Mouse (Mus musculus): ENCODE results near the gene Cdca3. TPM values are rescaled to one million over a fixed set of nuclear protein-coding genes. Genes with fewer than 3 reads are reported as not detected.

The Cdca3 gene
- polyA plus RNA-seq, 1 experiment from 2014 or later = 107 TPM

DNA sequence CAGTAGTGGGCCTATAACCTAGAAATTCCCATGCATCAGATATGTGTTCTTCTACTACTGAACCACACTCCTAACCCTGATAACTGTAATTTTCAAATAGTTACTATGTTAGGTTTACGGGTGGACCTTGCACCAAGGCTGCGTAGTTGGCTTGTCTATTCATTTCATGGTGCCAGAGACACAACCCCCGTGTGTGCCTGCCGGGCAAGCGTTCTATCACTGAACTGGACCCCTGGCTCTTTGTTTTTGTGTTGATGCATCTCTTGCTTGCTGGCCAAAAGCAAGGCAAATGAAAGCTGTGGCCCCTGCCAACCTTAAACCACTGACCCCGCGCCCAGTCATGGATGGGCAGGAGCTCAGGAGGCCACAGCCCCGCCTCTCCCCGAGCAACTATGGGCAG, 52.5 kb downstream of the Cdca3 start:
- DNase-seq (ENCODE audit: low spot score) = no peak
- no peaks in the 10 kb centered on the region; the same call in 1 of the 2 replicates for H3K4me1 ChIP-seq (ENCODE audit: control insufficient read depth, insufficient read depth, low read length)
- no peak overlapping the region for H3K4me2 ChIP-seq (ENCODE audit: low read depth, low read length)
- no peaks in the 10 kb centered on the region for H3K36me3 ChIP-seq (ENCODE audit: control insufficient read depth, insufficient read depth, low read length)
- no peak overlapping the region for H3K4me3 ChIP-seq (ENCODE audit: low read depth, low read length)
- H3K27me3 ChIP-seq (replicated peaks; ENCODE audit: control insufficient read depth, insufficient read depth, low read length) = no peaks in the 10 kb centered on the region
- no peak for ATAC-seq (ENCODE audit: low read depth)
- no peak overlapping the region for H3K27ac ChIP-seq (replicated peaks; ENCODE audit: low read depth, low read length)
- 88% methylated on average over 9 of the region's 9 CpGs for WGBS
- H3K9ac ChIP-seq (ENCODE audit: low read depth, low read length) = no peak overlapping the region
- no peaks in the 10 kb centered on the region for H3K9me3 ChIP-seq (ENCODE audit: control insufficient read depth, low read length)

Other genes starting within 250 kb of the Cdca3 start
- gene C1s2, start 193.5 kb upstream of the Cdca3 start, polyA plus RNA-seq (2014; fragmentation: Nextera tagmentation; extraction: Ambion mirVana) = 0.11 and 0.22 TPM in 2 replicates
- 46.2 and 48.1 TPM in 2 replicates for gene Lpcat3, start 166.5 kb upstream of the Cdca3 start, polyA plus RNA-seq (2014; fragmentation: Nextera tagmentation; extraction: Ambion mirVana)
- gene Emg1, start 117.4 kb upstream of the Cdca3 start, polyA plus RNA-seq (2014; fragmentation: Nextera tagmentation; extraction: Ambion mirVana) = 172 and 175 TPM in 2 replicates
- gene Phb2, start 117.2 kb upstream of the Cdca3 start, polyA plus RNA-seq (2014; fragmentation: Nextera tagmentation; extraction: Ambion mirVana) = 286 and 299 TPM in 2 replicates
- 14.3 and 16.1 TPM in 2 replicates for gene Ptpn6, start 90.8 kb upstream of the Cdca3 start, polyA plus RNA-seq (2014; fragmentation: Nextera tagmentation; extraction: Ambion mirVana)
- gene Grcc10, start 88.2 kb upstream of the Cdca3 start, polyA plus RNA-seq (2014; fragmentation: Nextera tagmentation; extraction: Ambion mirVana) = 392 and 415 TPM in 2 replicates
- not detected in 2 replicates for gene Gm45234, start 73.5 kb upstream of the Cdca3 start, polyA plus RNA-seq (2014; fragmentation: Nextera tagmentation; extraction: Ambion mirVana)
- gene Atn1, start 73.0 kb upstream of the Cdca3 start, polyA plus RNA-seq (2014; fragmentation: Nextera tagmentation; extraction: Ambion mirVana) = 13.8 and 14.9 TPM in 2 replicates
- 10.4 and 11.2 TPM in 2 replicates for gene Eno2, start 59.9 kb upstream of the Cdca3 start, polyA plus RNA-seq (2014; fragmentation: Nextera tagmentation; extraction: Ambion mirVana)
- gene Lrrc23, start 49.8 kb upstream of the Cdca3 start, polyA plus RNA-seq (2014; fragmentation: Nextera tagmentation; extraction: Ambion mirVana) = 1.9 and 13.2 TPM in 2 replicates
- 9.1 and 10.0 TPM in 2 replicates for gene Spsb2, start 20.9 kb upstream of the Cdca3 start, polyA plus RNA-seq (2014; fragmentation: Nextera tagmentation; extraction: Ambion mirVana)
- 861 and 874 TPM in 2 replicates for gene Tpi1, start 15.3 kb upstream of the Cdca3 start, polyA plus RNA-seq (2014; fragmentation: Nextera tagmentation; extraction: Ambion mirVana)
- gene Usp5, start 63 bp upstream of the Cdca3 start, polyA plus RNA-seq (2014; fragmentation: Nextera tagmentation; extraction: Ambion mirVana) = 110 and 131 TPM in 2 replicates
- 2.9 and 3.5 TPM in 2 replicates for gene Gnb3, start 10.7 kb downstream of the Cdca3 start, polyA plus RNA-seq (2014; fragmentation: Nextera tagmentation; extraction: Ambion mirVana)
- 49.5 and 57.0 TPM in 2 replicates for gene P3h3, start 28.2 kb downstream of the Cdca3 start, polyA plus RNA-seq (2014; fragmentation: Nextera tagmentation; extraction: Ambion mirVana)
- 0.95 and 1.5 TPM in 2 replicates for gene Gpr162, start 34.4 kb downstream of the Cdca3 start, polyA plus RNA-seq (2014; fragmentation: Nextera tagmentation; extraction: Ambion mirVana)
- gene Cd4, start 58.7 kb downstream of the Cdca3 start, polyA plus RNA-seq (2014; fragmentation: Nextera tagmentation; extraction: Ambion mirVana) = 0.07 and 0.25 TPM in 2 replicates
- gene Lag3, start 82.2 kb downstream of the Cdca3 start, polyA plus RNA-seq (2014; fragmentation: Nextera tagmentation; extraction: Ambion mirVana) = 1.9 and 2.4 TPM in 2 replicates
- 255 and 263 TPM in 2 replicates for gene Ptms, start 90.6 kb downstream of the Cdca3 start, polyA plus RNA-seq (2014; fragmentation: Nextera tagmentation; extraction: Ambion mirVana)
- 346 and 352 TPM in 2 replicates for gene Mlf2, start 101.8 kb downstream of the Cdca3 start, polyA plus RNA-seq (2014; fragmentation: Nextera tagmentation; extraction: Ambion mirVana)
- gene Cops7a, start 136.0 kb downstream of the Cdca3 start, polyA plus RNA-seq (2014; fragmentation: Nextera tagmentation; extraction: Ambion mirVana) = 138 and 141 TPM in 2 replicates
- 5.0 and 7.2 TPM in 2 replicates for gene Pianp, start 167.1 kb downstream of the Cdca3 start, polyA plus RNA-seq (2014; fragmentation: Nextera tagmentation; extraction: Ambion mirVana)
- gene Zfp384, start 179.6 kb downstream of the Cdca3 start, polyA plus RNA-seq (2014; fragmentation: Nextera tagmentation; extraction: Ambion mirVana) = 10.4 and 11.9 TPM in 2 replicates
- gene Ing4, start 210.2 kb downstream of the Cdca3 start, polyA plus RNA-seq (2014; fragmentation: Nextera tagmentation; extraction: Ambion mirVana) = 99.0 and 112 TPM in 2 replicates
- 8.3 and 9.9 TPM in 2 replicates for gene Acrbp, start 220.1 kb downstream of the Cdca3 start, polyA plus RNA-seq (2014; fragmentation: Nextera tagmentation; extraction: Ambion mirVana)
- gene Lpar5, start 238.4 kb downstream of the Cdca3 start, polyA plus RNA-seq (2014; fragmentation: Nextera tagmentation; extraction: Ambion mirVana) = 1.1 and 1.4 TPM in 2 replicates

Data from embryonic facial prominence, embryonic 14.5 days (tissue).